Mouse (Mus musculus) neural tube, embryonic 13.5 days (tissue): ENCODE results near the gene Plppr1. TPM values are rescaled to one million over a fixed set of nuclear protein-coding genes. Genes with fewer than 3 reads are reported as not detected.

ENCODE experiments used
- ATAC-seq: fragments of 200-750 bp; cut with Nextera tagmentation; 2 replicates; pipeline ENCODE4 v1.8.0; 2017; ENCODE audit warnings: low read depth, mild to moderate bottlenecking, moderate TSS enrichment, moderate library complexity
- H3K27ac ChIP-seq: fragments of 300-500 bp; sonication (generic); replicated peaks from 2 replicates; pipeline ENCODE4 v1.5.1; 2015; ENCODE audit warnings: moderate library complexity, mild to moderate bottlenecking, inconsistent platforms
- H3K27me3 ChIP-seq: fragments of 300-500 bp; sonication (generic); 2 replicates; pipeline ENCODE4 v1.6.1; 2015; ENCODE audit warnings: mild to moderate bottlenecking, inconsistent platforms
- H3K36me3 ChIP-seq: fragments of 300-500 bp; sonication (generic); 2 replicates; pipeline ENCODE4 v1.6.1; 2015; ENCODE audit warnings: mild to moderate bottlenecking, inconsistent platforms
- H3K4me1 ChIP-seq: fragments of 300-500 bp; sonication (generic); replicated peaks from 2 replicates; pipeline ENCODE4 v1.6.1; 2015; ENCODE audit warnings: inconsistent platforms
- H3K4me2 ChIP-seq: fragments of 300-500 bp; sonication (generic); 2 replicates; pipeline ENCODE4 v1.6.1; 2015; ENCODE audit warnings: inconsistent platforms, mild to moderate bottlenecking, moderate library complexity
- H3K4me3 ChIP-seq: fragments of 300-500 bp; sonication (generic); 2 replicates; pipeline ENCODE4 v1.5.1; 2015; ENCODE audit warnings: mild to moderate bottlenecking, inconsistent platforms
- H3K9ac ChIP-seq: fragments of 300-500 bp; sonication (generic); 2 replicates; pipeline ENCODE4 v1.6.1; 2015; ENCODE audit warnings: moderate library complexity, mild to moderate bottlenecking, inconsistent platforms
- H3K9me3 ChIP-seq: fragments of 300-500 bp; sonication (generic); 2 replicates; pipeline ENCODE4 v1.6.1; 2016; ENCODE audit warnings: inconsistent platforms
- WGBS: fragments of 180-500 bp; shearing (Covaris S2); methylation state at CpG from one replicate; pipeline ENCODE4 v1.1.7; 2015; 5-methylcytosine and 5-hydroxymethylcytosine counted together
- polyA plus RNA-seq: library from polyadenylated mRNA; unstranded; fragments of >200 nt; fragmentation: Nextera tagmentation; extraction: Ambion mirVana; gene quantifications from 2 replicates; pipeline ENCODE4 v1.2.1, GENCODE M21; 2015

The Plppr1 gene
- polyA plus RNA-seq, 1 experiment from 2014 or later: 77.0 TPM

DNA sequence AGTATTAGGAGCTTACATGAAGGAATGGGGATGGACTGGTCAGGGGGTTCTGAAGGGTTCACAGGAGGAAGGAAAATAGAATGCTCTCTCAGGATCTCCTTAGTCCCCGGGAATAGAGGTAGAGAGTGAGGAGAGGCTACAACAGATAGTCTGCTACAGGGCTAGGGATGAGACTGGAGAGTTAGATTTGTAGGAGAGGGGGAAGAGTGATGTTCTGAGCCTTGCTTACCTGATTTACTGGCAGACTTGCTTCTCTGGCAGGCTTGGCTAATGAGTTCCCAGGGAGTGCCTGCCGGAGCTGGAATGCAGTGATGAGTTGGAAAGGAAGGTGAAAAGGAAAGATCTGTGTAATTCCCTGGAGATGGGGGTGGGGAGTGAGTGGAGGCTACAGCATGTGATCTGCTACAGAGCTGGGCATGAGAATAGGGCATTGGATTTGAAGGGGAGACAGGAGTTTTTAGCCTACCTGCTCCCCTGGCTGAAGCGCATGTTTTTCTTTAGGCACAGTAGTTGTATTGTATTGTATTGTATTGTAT lies 131.0 kb downstream of the Plppr1 start:
- 49% methylated on average over 3 of the region's 3 CpGs for WGBS

DNA sequence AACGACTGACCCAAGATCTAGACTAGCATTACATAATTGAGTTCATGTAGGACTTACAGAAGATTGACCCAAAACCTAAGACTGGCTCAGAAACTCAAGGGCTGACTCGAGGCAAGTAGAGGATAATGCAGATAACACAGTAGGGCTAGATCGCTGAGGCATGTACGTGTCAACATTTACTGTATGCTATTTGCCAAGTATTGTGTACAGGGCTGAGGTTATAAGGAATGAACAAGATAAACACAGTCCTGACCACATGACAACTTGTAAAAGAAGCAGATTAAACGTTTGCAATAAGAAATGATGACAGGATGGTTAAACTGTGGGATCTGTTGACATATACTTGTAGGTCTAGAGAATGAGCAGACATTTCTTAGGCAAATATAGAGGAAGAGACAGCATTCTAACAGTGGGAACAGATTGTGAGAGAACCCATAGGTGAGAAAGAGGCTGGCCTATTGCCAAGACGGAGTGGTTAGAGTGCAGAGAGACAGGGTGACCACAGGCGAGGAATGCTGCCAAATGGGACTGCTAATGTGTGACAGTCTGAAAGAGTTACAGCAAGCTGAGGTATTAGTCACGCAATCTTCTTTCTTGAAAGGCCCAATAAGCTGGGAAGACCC lies 138.2 kb downstream of the Plppr1 start:
- WGBS: 69% methylated on average over 8 of the region's 8 CpGs
- H3K36me3 ChIP-seq: no peaks in the 10 kb centered on the region
- no peaks in the 10 kb centered on the region for H3K27me3 ChIP-seq
- no peak overlapping the region for H3K27ac ChIP-seq
- peaks cover 7% of the 10 kb centered on the region; the same call in 1 of the 2 replicates for H3K4me1 ChIP-seq
- no peak overlapping the region for H3K4me2 ChIP-seq
- H3K9ac ChIP-seq: no peak overlapping the region
- ATAC-seq: 0 out of 2 replicates have a peak, but pooled peaks have one; percentile 63
- H3K9me3 ChIP-seq: no peaks in the 10 kb centered on the region
- no peak overlapping the region for H3K4me3 ChIP-seq

More for the DNA sequence above, 131.0 kb downstream of the Plppr1 start:
- Histone ChIP-seq H3K36me3 (no peaks in the 10 kb centered on the region), H3K4me2 (no peak overlapping the region), H3K27me3 (no peaks in the 10 kb centered on the region), H3K4me1 (peaks cover 11% of the 10 kb centered on the region; the same call in 1 of the 2 replicates), H3K4me3 (no peak overlapping the region), H3K9ac (no peak overlapping the region), H3K9me3 (no peaks in the 10 kb centered on the region), H3K27ac (peak overlapping the region; percentile 25; the same call in 1 of the 2 replicates)
- peak; percentile 85 for ATAC-seq

DNA sequence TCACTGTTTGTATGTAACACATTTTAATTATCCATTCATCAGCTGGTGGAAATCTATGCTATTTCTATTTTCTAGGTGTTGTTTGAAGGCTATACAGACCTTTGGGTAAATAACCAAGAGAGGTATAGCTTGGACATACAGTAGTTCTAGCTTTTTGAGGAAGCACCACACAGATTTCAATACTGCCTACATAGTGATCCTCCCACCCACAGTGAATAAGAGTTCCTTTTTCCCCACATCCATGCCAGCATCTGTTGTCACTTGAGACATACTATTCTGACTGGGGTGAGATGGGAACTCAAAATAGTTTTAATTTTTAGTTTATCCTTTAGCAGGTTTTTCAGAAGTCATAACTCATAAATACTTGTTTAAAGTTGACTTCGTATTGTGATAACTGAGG lies 151.4 kb downstream of the Plppr1 start:
- Histone ChIP-seq H3K9ac (no peak overlapping the region), H3K9me3 (no peaks in the 10 kb centered on the region), H3K4me2 (no peak overlapping the region), H3K4me1 (peaks cover 14% of the 10 kb centered on the region; the same call in 1 of the 2 replicates), H3K27me3 (no peaks in the 10 kb centered on the region), H3K4me3 (no peak overlapping the region), H3K36me3 (no peaks in the 10 kb centered on the region), H3K27ac (no peak overlapping the region)
- no peak for ATAC-seq
- WGBS: 97% methylated on average over 1 of the region's 1 CpGs

- no peak for ATAC-seq
- Histone ChIP-seq H3K27me3 (no peaks in the 10 kb centered on the region), H3K27ac (no peak overlapping the region), H3K4me2 (no peak overlapping the region), H3K9ac (no peak overlapping the region), H3K9me3 (no peaks in the 10 kb centered on the region), H3K4me1 (0 out of 2 replicates have a peak, but pooled peaks cover 14% of the 10 kb centered on the region), H3K4me3 (no peak overlapping the region), H3K36me3 (no peaks in the 10 kb centered on the region)
- 77% methylated on average over 5 of the region's 5 CpGs for WGBS
These were observed 152.5 kb downstream of the Plppr1 start for GRCm38 (mm10) chr4:49211582-49211981.

DNA sequence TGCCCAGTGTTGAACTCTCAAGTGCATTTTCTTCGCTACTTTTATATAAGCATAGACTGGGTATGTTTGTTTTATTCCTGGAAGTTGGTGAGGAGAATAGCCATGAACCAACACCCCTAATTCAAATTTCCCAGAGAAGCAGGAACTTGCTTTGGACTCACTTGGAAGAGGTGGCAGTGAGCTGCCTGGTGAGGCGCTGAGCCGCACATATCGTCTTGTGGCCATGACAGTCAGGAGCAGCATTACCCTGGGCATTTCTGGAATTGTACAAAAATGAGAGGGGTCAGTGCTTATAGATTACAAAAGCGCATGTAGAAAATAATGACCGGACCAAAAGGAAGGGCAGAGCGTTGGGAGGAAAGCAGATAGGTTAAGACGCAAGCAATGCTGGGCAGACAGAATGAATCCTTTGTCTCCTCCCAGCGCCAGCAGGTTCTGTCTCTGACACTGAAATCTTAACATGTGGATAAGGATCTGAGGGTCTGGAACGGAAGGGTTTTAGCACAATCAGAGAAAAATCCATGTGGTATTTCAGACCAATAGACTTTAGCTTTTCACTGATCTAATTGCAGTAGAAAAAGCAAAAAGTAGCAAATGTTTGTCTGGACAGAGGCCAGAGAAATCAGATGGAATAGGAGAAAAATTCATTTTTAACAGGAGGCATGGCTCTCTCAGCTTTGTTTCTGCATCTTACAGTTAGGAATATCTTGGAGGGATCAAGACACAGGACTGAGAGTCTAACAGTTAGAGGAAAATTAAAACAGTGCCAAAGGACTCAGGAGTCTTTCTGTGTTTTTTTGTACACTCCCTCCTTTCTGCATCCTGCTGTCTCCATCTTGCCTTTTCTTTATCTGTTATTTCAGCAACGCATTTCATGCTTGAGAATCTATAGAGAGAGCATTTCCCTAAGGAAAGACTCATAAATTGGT lies 153.8 kb downstream of the Plppr1 start:
- 77% methylated on average over 11 of the region's 11 CpGs for WGBS
- Histone ChIP-seq H3K4me1 (0 out of 2 replicates have a peak, but pooled peaks cover 14% of the 10 kb centered on the region), H3K27ac (peak overlapping the region; percentile 11; the same call in 1 of the 2 replicates), H3K27me3 (no peaks in the 10 kb centered on the region), H3K4me2 (no peak overlapping the region), H3K4me3 (no peak overlapping the region), H3K36me3 (no peaks in the 10 kb centered on the region), H3K9me3 (no peaks in the 10 kb centered on the region), H3K9ac (no peak overlapping the region)
- no peak for ATAC-seq

DNA sequence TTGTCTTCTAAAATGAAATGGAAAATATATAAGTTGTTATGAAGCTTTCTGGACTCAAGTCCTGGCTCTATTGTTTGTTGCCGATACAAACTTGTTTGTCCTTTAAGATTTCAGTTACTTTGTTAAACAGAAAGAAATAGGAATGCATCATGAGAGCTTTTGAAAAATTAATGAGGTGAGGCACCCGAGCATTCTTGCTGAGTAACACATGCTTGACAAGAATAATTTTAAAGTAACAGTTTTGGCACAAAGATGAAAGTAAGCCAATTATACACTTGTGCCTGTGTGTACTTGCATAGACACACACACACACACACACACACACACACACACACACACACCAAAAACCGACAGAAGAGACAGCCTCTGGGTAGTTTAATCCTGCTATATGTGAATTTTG lies 155.3 kb downstream of the Plppr1 start:
- Histone ChIP-seq H3K9ac (no peak overlapping the region), H3K27me3 (no peaks in the 10 kb centered on the region), H3K4me3 (no peak overlapping the region), H3K9me3 (no peaks in the 10 kb centered on the region), H3K36me3 (no peaks in the 10 kb centered on the region), H3K4me1 (0 out of 2 replicates have a peak, but pooled peaks cover 14% of the 10 kb centered on the region), H3K4me2 (no peak overlapping the region), H3K27ac (no peak overlapping the region)
- WGBS: 60% methylated on average over 3 of the region's 3 CpGs
- ATAC-seq: no peak

DNA sequence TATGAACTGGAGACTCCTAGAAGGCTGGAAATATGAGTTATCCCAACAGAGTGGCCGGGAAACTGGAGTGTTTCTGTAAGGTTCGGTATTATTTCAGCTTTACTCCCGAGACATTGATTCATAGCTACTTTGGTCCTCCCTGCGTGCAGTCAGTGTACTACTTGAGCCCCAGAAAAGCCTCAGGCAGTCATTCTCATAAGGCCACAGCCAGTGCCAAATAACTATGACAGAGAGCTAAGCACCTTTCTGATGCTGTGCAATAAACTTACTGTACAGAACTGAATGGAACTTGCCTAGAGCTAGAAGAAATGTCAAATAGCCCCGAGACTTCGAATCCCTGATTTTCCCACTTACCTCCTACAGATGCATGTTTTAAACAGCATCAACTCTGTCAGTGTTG lies 164.4 kb downstream of the Plppr1 start:
- no peak for ATAC-seq
- WGBS: 68% methylated on average over 6 of the region's 6 CpGs
- peaks cover 6% of the 10 kb centered on the region; the same call in 1 of the 2 replicates for H3K4me1 ChIP-seq

GRCm38 (mm10) chr4:49225021-49225420 lies 165.9 kb downstream of the Plppr1 start:
- H3K4me3 ChIP-seq: no peak overlapping the region
- no peak for ATAC-seq
- H3K27me3 ChIP-seq: no peaks in the 10 kb centered on the region
- no peaks in the 10 kb centered on the region for H3K9me3 ChIP-seq
- 69% methylated on average over 1 of the region's 1 CpGs for WGBS
- H3K4me1 ChIP-seq: peaks cover 6% of the 10 kb centered on the region; the same call in 1 of the 2 replicates
- no peak overlapping the region for H3K9ac ChIP-seq
- no peaks in the 10 kb centered on the region for H3K36me3 ChIP-seq
- no peak overlapping the region for H3K27ac ChIP-seq
- H3K4me2 ChIP-seq: no peak overlapping the region

More for the DNA sequence above, 164.4 kb downstream of the Plppr1 start:
- Histone ChIP-seq H3K4me3 (no peak overlapping the region), H3K9ac (no peak overlapping the region), H3K27me3 (no peaks in the 10 kb centered on the region), H3K9me3 (no peaks in the 10 kb centered on the region), H3K27ac (no peak overlapping the region), H3K4me2 (no peak overlapping the region), H3K36me3 (no peaks in the 10 kb centered on the region)

DNA sequence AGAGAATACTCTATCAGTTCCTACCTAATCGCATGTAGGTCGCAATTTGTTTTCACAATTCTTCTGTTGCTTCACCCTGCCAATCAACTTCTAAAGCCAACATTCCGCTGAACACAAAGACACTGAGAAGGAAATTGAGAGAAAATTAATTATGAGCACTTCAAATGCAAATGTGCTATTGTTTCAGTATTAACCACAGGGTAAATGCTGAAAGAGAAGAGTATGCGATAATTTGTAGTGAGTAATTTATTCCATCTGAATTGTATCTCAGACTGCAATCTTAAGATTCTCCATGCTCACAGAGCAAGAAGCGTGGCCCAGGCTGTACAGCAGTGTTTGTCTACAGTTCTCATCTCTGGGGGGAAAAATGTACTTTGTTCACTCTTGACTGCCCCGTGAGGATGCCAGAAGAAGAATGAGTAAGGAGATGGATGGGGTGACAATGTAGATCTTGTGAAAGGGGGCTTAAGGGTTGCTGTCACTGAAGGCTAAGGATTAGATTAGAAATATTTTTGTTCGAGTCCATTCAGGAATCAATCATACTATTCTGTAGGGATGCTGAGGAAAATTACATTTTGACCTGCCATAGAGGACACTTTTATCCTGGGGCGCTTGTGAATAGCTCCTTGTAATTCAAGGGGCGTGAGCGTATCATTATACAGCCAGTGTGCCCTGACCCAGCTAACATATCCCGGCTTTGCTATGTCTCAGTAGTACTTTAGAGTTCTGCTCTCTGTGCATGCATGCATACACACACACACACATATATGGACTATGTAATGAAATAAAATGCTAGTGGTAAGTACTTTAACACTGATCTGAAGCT lies 173.3 kb downstream of the Plppr1 start:
- no peaks in the 10 kb centered on the region for H3K27me3 ChIP-seq
- no peak overlapping the region for H3K4me2 ChIP-seq
- H3K9me3 ChIP-seq: no peaks in the 10 kb centered on the region
- ATAC-seq: no peak
- peaks cover 13% of the 10 kb centered on the region for H3K4me1 ChIP-seq
- WGBS: 42% methylated on average over 11 of the region's 11 CpGs
- H3K4me3 ChIP-seq: no peak overlapping the region
- H3K9ac ChIP-seq: no peak overlapping the region
- no peak overlapping the region for H3K27ac ChIP-seq
- H3K36me3 ChIP-seq: no peaks in the 10 kb centered on the region

DNA sequence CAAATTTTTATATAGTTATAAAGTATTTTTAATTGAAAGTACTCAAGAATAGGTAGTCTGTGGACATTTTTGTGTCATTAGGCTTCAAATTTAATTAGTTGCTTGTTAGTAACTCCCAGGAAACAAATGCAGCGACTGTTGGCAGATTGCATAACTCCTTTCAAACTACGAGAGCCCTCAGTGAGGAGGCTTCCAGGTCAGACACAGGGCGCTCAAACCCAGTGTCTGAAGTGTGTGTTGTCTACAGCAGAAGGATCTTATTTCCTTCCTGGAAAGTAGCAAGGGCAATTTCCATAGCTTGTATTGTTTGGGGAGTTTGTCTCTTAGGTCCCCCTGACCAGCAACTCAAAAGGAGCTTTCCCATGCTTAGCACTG lies 173.9 kb downstream of the Plppr1 start:
- H3K36me3 ChIP-seq: no peaks in the 10 kb centered on the region
- H3K9ac ChIP-seq: no peak overlapping the region
- no peaks in the 10 kb centered on the region for H3K27me3 ChIP-seq
- no peak overlapping the region for H3K4me2 ChIP-seq
- peaks cover 13% of the 10 kb centered on the region for H3K4me1 ChIP-seq
- no peak overlapping the region for H3K27ac ChIP-seq
- no peak overlapping the region for H3K4me3 ChIP-seq
- no peaks in the 10 kb centered on the region for H3K9me3 ChIP-seq
- 41% methylated on average over 3 of the region's 3 CpGs for WGBS
- ATAC-seq: no peak

DNA sequence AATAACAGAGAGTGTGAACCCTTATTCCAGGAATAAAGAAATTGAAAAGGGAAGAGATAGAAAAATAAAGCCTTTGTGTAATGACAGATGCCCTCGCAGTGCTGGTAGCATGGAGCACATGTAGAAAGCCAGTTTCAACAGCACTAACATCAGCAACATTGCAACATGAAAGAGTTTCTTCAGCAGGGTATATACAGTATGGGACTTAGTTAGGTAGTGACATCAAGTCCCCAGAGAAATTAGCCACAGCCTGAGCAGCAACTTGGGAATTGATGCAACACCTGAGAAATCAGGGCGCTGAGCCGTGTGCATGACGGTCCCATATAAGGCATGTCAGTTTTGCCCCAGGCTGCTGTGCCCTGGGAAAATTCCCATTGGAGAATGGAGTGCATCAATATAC lies 179.0 kb downstream of the Plppr1 start:
- Histone ChIP-seq H3K4me2 (no peak overlapping the region), H3K27me3 (no peaks in the 10 kb centered on the region), H3K4me3 (no peak overlapping the region), H3K9me3 (no peaks in the 10 kb centered on the region), H3K9ac (no peak overlapping the region), H3K36me3 (no peaks in the 10 kb centered on the region), H3K27ac (no peak overlapping the region), H3K4me1 (peaks cover under 1% of the 10 kb centered on the region; the same call in 1 of the 2 replicates)
- WGBS: 86% methylated on average over 4 of the region's 4 CpGs
- ATAC-seq: no peak
